Mouse (Mus musculus) fat pad, adult 2 months (tissue): ENCODE measurements around the gene Lrrn4cl.
"Not testable (repeated sequence)": the region's sequence is repeated elsewhere in the genome, so short reads cannot be mapped to it uniquely, and the experiment has no call there.

ENCODE experiments used
- DNase-seq: peaks from one replicate; pipeline ENCODE4 v3.0.0-alpha.2; 2011; ENCODE audit warnings: low read depth, low spot score; ENCODE audit errors: extremely low read depth

Lrrn4cl gene

GRCm38 (mm10) chr19:8838041-8838730, 12.4 kb upstream of the Lrrn4cl start:
- DNase-seq = no peak

GRCm38 (mm10) chr19:8839103-8839907, 11.3 kb upstream of the Lrrn4cl start, which contains the start of gene Gng3:
Gene Gng3 (minus strand): TSS chr19:8839194.
- no peak for DNase-seq

GRCm38 (mm10) chr19:8839908-8840791, 10.4 kb upstream of the Lrrn4cl start:
- no peak for DNase-seq

- DNase-seq = no peak
Observed at GRCm38 (mm10) chr19:8841012-8841411, 9.6 kb upstream of the Lrrn4cl start.

GRCm38 (mm10) chr19:8842961-8843360, 7.6 kb upstream of the Lrrn4cl start:
- no peak for DNase-seq

GRCm38 (mm10) chr19:8844371-8845129, 6.0 kb upstream of the Lrrn4cl start:
- DNase-seq = peak; percentile 98

GRCm38 (mm10) chr19:8848356-8848755, 2.2 kb upstream of the Lrrn4cl start:
- DNase-seq = no peak

- DNase-seq = no peak
Observed at GRCm38 (mm10) chr19:8851639-8852038, 1.1 kb downstream of the Lrrn4cl start.

GRCm38 (mm10) chr19:8852236-8852928, 1.8 kb downstream of the Lrrn4cl start:
- no peak for DNase-seq

GRCm38 (mm10) chr19:8853117-8853516, 2.5 kb downstream of the Lrrn4cl start:
- no peak for DNase-seq

- DNase-seq = no peak
Observed at GRCm38 (mm10) chr19:8857689-8858088, 7.1 kb downstream of the Lrrn4cl start.

GRCm38 (mm10) chr19:8859018-8859417, 8.4 kb downstream of the Lrrn4cl start:
- no peak for DNase-seq

- DNase-seq = no peak
Observed at GRCm38 (mm10) chr19:8864265-8864664, 13.7 kb downstream of the Lrrn4cl start.

- DNase-seq = not testable (repeated sequence)
Observed at GRCm38 (mm10) chr19:8870381-8870780, 19.8 kb downstream of the Lrrn4cl start.

- DNase-seq = no peak
Observed at GRCm38 (mm10) chr19:8870838-8871237, 20.3 kb downstream of the Lrrn4cl start.

- peak; percentile 86 for DNase-seq
Observed at GRCm38 (mm10) chr19:8871267-8872186, 21.0 kb downstream of the Lrrn4cl start, which contains the start of gene Ubxn1. Gene Ubxn1 (plus strand): TSS chr19:8871496.

GRCm38 (mm10) chr19:8872266-8872840, 21.8 kb downstream of the Lrrn4cl start:
- no peak for DNase-seq

- DNase-seq = no peak
Observed at GRCm38 (mm10) chr19:8875031-8875430, 24.5 kb downstream of the Lrrn4cl start.
